Mouse (Mus musculus): Measurements from ENCODE around the gene Nrip2.

GRCm38 (mm10) chr6:128457186-128457585 lies 58.1 kb downstream of the Nrip2 start:
- no peak for TF ChIP-seq CTCF (IDR thresholded peaks at IDR 0.05; ENCODE audit: control insufficient read depth, insufficient read depth, insufficient read length)
- TF ChIP-seq FOSL1 (IDR thresholded peaks at IDR 0.05; ENCODE audit: insufficient read depth, low read length, poor library complexity, severe bottlenecking), result no peak
- TF ChIP-seq MYOG (IDR thresholded peaks at IDR 0.05; ENCODE audit: control insufficient read depth, extremely low read depth, insufficient read length), result no peak
- TF ChIP-seq CEBPB (IDR thresholded peaks at IDR 0.05; ENCODE audit: low read depth), result no peak
- TF ChIP-seq USF1 (IDR thresholded peaks at IDR 0.05; ENCODE audit: low read depth), result no peak

All from C2C12 (cell line).